Mouse (Mus musculus): ENCODE measurements around the gene Anapc4.
A peak's percentile ranks its signal among the peaks of the same experiment; 100 is the strongest.

Anapc4 gene

DNA sequence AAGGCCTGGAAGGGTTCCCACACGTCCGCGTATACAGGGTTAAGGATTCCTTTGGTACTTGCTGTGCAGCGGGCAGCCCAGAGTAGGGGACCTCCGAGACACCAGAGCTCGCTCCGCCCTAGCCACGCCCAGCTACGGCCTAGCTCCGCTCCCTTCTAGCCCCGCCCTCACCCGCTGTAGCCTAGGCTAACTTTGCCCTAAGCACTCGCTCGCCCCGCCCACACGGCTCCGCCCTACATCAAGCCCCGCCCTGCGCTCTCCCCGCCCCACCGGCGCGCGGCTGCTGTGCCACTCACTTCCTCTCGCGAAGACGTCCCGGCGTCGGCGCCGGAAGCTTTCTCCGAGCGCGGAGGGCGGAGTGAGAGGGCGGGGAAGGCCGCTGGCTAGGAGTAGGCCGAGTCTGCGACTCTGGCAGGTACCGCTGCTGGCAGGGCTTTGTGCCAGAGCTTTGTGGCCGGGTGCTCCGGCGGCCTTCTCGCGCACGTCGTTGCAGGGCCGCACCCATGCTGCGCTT lies at the start of gene Anapc4:
Gene Anapc4, plus strand, starts transcription at position 252 of the 514 bp plus-strand sequence.
- DNase-seq: peak; percentile 100

DNA sequence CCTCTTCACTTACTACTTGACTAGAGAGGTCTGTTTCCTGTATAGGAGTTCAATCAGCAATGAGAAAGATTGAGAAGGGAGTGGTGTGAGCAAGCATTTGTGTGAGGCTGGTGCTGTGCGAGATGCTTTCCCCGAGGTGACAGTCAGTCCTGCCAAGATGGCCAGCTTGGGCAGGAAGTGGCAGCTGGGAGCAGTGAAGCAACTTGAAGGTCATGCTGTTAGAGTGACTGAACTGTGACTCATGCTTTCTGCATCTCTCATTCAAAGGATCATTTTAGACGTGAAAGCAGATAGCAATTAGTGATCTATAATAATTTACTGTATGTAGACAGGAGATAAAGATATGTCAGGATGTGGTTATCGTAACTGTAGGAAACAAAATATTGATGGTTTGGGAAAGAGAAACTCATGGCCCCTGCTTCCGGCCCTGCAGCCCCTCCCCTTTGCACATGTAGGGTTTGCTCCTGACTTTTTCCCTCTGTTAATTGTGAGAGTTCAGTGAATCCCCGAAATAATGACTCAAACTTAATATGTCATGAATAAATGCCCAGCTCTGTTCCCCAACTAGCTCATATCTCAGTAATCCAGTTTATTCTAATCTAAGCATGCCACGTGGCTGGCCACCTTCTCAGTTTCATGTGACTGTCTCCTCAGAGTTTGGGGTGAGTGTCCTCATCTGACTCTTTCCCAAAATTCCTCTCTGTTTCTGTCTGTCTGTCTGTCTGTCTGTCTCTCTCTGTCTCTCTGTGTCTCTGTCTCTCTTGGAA lies 47.1 kb upstream of the Anapc4 start:
- no peak for DNase-seq

DNA sequence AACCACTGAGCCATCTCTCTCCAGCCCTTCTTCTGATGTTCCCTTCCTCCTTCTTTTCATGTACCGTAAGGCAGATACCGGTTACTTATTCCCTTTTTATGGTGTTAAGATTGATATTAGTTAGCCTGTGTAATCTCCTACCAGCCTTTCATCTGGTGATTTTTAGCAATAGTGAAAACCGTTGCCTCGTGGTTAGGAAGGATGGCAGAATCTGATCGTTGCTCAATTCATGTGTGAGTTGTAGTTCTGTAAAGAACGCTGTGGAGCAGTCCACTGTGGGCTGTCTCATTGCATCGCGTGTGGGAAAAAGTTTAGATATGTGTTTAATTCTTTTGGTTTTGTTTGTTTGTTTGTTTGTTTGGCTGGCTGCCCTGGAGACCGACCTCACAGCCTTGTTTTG lies 40.6 kb upstream of the Anapc4 start:
- no peak for DNase-seq

DNA sequence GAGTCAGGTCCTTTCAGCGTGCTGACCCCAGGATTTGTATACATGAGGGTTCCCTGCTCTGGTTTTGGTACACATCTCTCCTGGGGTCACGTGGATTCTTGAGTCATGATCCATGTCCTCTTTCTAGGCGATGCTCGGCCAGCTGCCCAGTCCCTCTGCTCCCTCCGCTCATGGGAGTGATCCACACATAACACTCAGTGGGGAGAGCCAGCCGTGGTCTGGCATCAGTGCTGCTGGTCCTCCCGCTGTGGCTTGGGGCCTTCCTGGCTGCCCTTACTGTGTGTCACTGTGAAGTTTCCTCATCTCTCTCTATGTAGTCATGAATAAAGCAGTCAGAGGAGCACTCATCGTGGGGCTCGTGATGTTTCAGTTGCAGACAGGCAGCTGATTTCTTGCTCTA lies 39.7 kb upstream of the Anapc4 start:
- DNase-seq: no peak

DNA sequence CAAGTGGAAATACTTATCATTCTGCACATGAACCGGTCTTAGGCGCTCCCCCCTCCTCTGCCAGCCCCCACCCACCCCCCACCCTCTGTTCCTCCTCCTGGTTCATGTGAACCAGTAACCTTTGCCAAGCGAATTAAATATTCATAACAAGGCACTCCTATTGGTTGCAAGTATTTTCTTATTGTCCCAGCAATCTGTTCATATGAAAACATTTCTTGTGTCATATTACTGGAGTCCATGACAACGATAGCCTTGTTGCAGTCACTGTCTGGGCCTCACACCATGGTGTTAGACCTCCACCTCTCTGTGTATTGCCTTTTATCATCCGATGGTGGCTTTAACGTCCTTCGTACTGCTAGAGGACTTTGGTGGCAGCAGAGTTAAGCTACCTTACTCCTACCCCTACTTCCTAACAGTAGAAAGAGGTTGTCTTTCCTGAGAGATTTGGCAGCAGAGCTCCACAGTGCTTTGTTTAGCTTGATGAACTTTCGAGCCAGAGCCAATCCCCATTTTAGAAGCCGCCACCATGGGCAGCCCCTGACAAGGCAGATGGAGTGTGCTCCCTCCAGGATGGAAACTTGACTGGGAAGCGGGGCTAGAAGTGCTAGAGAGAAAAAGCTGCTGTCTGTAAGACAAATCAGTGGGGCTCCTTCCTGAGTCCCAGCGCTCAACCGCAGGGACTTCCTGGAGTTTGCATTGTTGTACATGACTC lies 34.4 kb upstream of the Anapc4 start:
- no peak for DNase-seq

DNA sequence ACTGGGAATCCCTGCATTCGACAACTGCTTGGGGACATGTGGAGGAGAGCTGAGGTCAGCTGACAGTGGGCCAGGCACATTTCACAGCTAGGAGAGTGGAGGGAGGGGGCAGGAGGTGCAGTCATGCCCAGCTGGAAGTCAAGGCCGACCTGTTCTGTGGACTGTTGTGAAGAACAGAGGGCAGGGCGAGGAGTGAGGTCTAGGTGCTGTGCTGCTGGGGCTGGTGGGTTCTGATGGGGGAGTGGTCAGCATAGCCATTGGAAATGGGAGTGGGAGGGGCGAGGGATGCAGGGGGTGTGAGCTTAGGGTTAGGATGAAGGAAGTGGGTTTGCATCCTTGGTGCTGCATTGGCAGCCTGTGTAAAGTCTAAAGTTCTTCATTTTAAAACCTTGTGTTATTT lies 28.0 kb upstream of the Anapc4 start:
- no peak for DNase-seq

DNA sequence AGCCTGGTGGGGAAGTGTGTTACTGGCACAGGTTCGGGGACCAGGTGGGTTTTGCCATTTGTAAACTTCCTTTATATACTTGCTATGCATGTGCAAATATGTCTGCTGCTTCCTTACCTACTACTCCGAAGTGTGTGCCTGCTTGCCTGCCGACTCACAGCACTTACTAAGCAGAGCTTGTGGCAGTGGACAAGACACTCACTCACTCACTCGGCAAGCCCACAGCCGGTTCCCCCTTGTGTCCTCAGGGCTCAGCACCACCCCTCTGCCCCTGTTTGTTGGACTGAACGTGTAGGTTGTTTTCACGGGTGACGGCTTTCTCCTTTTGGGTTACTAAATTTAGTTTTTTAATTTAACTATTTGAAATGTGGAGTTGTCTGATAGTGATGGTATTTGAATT lies 27.5 kb upstream of the Anapc4 start:
- DNase-seq: no peak

DNA sequence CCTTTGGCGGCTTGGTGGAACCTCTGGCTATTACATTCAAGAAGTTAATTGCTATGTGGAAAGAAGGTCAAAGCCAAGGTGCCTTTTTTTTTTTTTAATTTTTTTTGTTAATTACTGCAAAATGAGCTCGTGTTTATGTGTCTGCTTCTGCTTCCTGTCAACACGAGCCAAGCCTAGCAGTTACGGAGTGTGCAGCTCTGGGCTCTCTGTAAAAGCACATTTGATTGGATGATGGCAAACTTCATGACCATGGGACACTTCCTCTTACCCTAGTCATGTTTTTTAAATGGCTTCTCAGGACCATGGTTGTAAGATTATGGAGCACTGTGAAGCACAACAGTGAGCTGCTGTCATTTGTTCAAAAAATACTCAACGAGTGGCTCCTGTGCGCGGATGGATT lies 26.8 kb upstream of the Anapc4 start:
- DNase-seq: no peak

DNA sequence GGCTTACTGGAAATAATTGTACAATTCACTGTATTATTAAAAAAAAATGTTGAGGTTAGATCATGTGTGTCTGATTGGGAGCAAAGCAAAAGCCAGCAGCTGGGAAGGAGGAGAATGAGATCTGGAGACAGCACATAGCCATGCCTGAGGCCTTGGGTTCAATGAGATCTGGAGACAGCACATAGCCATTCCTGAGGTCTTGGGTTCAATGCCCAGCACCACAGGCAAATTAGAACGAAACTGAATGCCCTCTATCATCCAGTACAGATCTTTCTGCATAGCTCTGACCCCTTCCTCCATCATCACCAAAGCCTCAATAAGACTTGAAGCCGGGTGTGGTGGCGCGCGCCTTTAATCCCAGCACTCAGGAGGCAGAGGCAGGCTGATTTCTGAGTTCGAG lies 23.4 kb upstream of the Anapc4 start:
- DNase-seq: no peak

DNA sequence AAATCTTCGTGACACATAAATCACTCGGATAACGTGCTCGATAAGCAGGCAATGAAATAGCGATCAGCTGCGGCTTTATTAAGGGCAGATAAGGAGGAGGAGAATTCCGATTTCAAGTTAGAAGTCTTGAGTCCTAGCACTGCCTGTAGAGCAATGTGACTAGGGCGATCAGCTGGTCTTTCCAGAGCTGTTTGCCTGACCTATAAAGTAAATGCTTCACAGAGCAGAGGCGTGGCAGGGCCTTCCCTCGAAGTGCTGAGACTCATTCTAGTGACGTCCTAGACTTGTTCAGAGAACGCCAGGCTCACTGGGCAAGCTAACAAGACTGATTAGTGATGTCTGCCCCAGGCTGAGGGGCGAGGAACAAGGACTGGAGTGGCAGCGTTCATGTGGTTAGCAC lies 22.8 kb upstream of the Anapc4 start:
- no peak for DNase-seq

DNA sequence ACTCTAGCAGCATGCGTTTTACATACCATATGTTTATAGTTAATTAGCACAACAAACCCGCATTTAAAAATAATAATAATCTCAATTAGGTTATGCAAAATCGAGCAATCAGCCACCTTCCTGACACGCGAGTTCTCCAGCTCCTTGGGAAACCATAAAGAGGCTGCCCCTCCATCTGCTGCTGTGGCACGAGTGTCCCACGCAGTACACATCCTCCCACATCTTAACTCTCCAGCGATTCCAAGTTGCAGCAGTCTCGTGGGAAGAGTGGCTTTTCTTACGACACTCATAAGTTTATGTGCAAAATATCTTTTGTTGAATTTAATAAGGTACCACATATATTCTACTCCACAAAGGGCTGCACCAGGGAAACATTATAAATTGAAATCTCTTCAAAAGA lies 21.4 kb upstream of the Anapc4 start:
- DNase-seq: no peak

DNA sequence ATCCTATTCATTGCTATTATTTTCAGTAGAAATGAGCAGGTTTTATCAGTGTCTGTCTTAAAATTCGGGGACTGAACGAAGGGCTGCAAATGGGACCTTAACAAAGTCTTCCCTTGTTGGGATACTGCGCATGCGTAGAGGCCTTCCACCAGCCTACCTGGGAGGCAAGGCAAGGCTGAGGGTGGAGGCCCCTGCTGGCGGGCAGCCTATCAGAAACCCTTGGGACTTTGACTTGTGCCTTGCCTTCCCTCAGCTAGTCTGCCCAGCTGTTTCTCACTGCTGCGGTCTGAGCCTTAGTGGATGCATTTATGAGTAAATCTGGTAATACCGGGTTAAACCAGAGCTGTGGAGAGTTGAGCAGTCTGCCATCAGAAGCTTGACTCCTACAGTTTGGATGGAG lies 20.5 kb upstream of the Anapc4 start:
- DNase-seq: no peak

DNA sequence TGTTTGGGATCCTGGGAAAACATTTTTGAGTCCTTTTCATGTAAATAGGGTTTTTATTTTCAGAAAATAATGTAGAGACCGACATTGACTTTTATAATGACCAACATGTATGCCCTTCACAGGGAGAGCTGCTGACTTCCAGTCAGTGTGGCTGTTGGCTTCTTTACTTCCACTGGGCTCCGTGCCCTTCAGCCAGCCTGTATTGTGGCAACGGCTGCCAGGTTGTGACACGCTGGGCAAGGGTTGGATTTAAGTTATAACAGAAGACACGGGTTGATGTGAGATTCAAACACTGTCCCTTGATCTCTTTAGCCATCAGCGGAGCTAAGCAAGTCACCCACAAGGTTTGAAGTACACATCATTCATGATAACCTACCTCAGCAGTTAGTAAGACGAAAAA lies 15.1 kb upstream of the Anapc4 start:
- DNase-seq: no peak

DNA sequence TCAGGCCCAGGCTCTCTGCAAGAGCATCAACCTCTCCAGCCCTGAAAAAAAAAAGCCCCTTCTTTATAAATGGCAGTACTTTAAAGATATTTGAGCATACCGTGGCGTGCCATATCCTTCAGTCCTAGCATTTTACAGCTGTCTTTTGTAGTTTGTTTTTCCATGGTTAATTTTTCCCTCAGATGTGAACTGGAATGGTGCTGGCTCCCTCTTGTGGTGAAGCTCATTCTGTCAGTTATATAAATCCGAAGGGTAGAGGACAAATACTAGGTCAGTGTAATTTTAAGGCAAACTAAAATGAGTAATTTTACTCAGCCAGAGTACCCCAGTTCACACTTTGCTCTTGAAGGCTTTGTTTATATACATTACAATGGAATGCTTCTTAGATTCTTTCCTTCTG lies 12.1 kb upstream of the Anapc4 start:
- peak; percentile 77 for DNase-seq

DNA sequence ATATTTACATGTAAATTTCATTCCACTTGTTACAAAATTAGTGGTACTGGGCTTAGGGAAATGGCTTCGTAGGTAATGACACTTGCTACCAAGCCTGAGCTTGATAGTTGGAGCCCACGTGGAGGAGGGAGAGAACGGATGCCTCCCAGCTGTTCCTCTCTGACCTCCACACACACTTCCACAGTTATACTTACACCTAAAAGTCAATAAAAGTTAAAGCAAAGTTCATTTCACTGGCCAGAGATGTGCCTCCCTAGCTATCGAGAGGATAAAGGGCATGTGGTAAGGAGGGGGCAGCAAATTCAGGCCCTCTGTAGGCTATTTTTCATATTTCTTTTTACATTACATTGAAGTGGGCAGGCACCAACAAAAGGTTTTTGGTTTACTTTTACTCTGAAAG lies 5.9 kb upstream of the Anapc4 start:
- no peak for DNase-seq

DNA sequence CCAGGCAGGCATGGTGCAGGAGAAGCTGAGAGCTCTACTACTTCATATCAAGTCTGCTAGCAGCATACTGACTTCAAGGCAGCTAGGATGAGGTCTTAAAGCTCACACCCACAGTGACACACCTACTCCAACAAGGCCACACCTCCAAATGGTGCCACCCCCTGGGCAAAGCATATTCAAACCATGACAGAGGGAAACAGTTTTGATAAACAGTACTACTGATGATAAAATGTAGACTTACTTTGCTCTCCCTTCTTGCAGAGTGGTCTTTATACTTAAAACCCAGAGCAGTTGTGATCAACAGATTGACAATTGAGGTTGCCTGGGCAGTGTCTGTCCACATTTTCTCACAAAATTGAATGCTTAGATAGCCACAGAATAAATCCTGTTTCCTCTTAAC lies 807 bp upstream of the Anapc4 start:
- peak; percentile 66 for DNase-seq

DNA sequence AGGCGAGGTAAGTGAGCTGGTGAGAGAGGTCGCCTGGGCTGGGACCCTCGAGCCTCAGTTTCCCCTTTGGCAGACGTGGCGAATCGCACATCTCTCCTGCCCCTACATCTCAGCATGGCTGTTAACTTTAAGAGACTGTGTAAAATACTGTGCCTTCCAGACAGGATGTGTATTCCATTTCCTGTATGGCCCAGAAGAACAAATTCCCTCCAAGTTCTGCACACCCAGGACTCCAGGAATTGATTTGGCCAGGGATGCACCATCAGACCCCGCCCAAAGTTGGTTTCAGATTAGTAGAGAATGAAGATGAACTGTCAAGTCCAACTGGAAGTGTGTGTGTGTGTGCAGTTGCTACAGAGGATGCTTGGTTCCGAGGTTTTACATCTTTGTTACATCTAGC lies 574 bp downstream of the Anapc4 start:
- DNase-seq: peak; percentile 54

DNA sequence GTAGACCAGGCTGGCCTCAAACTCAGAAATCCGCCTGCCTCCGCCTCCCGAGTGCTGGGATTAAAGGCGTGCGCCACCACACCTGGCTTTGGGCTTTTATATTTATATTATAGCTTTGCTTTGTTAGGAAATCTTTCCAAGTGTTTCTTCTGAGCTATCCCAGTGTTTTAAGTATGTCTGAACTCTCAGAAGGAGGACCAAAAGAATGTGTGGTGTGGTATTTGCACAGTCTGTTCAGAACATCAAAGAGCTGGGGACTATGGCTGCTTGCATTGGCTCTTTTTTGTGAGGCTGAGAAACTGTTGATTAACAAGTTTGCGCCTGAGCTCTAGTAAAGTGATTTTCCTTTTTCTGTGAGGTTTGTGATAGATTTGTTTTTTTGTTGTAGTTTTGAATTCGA lies 10.5 kb downstream of the Anapc4 start:
- no peak for DNase-seq

DNA sequence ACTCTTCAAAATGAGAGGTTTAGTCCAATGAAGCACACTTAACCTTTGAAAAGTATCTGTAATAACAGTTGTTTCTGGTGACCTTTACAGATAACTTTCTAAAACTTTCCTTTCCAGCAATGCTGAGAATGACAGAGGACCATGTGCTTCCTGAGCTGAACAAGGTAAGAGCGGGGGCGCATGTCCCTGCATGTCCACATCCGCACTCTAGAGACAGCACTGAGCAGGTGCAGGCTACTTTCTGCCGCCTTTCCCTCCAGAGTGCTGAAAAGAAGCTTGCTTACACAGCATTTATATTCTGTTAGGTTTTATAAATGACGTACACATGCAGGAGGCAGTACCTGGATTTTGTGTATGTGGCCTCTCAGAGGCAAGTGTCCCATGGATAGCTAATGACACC lies 21.9 kb downstream of the Anapc4 start:
- DNase-seq: no peak

DNA sequence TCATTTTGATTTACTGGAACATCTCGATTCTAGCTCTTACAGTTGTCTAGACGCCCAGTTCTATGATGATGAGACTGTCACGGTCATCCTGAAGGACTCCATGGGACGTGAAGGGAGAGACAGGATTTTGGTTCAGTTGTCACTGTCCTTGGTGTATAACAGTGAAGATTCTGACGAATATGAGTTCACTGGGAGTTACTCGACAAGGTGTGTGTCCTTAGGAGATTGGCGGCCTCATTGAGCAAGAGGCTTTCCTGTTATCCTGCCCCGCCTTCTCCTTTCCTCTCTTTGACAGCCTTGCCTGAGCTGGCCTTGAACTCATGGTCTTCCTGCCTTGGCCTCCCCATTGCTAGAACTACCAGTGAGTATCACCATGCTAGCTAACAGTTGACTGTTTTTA lies 30.6 kb downstream of the Anapc4 start:
- DNase-seq: no peak

DNA sequence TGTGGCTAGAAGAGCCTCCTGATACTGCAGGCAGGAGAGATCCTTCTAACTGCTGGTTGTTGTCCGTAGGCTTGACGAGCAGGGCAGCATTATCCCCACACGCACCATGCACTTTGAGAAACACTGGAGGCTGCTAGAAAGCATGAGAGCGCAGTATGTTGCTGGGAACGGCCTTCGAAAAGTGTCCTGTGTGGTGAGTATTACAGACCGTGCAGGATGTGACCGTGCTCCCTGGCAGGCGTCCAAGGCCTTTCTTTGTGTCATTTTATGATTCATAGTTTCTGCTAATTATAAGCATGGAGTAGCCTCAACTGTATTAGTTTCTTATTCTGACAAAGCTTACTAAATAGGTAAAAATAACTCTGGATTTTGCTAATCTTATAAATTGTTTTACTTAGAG lies 32.0 kb downstream of the Anapc4 start:
- peak; percentile 79 for DNase-seq

DNA sequence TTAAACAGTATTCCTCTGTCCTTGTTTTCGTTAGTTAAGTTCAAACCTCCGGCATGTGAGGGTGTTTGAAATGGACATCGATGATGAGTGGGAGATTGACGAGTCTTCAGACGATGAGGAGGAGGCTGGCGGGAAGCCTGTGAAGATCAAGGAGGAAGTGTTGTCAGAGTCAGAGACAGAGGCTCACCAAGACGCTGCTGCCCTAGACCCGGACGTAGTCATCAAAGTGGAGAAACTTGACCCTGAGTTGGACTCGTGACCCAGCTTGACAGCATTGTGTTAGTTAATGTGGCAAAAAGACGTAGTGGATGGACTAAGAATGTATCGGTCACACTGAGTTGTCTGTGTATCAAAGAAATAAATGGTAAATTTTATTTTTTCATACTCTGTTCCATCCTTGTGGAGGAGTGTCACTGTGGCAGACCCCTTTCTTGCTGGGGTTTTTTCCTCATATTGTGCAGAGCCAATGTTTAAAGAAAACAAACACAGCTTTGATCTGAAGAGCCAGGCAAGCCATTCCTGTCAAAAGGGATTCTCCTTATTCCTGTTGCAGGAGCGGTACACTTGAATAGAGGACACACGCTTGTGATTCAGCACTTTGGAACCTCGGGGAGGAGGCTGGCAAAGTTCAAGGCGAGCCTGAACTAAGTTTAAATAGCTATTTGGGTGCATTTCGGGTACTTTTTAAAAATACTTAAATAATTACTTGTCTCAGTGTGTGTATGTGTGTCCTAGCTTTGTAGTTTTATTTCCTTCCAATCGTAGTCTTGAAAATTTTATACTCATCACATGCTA lies 32.7 kb downstream of the Anapc4 start:
- DNase-seq: no peak

DNA sequence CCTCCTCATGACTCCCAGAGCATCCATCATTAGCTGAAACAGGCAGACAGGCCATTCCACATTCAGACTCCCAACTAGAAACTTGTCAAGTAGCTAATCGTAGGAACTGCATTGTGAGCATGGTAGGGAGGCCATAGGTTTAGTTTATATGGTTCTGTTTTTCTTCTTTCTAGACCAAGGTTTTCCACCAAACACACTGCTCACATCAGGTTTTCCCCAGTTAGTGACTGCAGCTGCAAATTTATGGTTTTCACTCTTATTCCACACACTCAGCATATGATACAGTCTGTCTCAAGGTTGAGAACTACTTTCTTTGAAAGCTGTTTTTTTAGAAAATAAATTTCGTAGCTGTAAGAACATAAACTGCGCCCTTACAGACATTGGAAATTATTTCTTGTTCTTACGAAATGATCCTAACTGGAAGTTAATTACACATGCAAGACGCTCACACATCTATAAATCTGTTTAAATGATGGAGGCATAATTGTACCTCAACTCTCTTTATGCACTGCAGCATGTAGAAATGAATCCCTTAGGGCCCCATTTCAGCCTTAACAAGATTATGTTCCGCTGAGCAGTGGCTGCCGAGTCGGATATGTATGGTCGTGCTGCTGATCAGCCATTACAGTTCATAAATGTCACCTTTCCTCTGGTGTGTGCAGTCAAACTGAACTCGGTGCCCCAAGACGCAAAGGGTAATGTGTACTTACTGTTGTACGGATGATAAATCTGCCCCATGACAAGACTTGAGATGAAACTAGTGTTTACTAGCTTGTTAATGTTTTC lies 35.3 kb downstream of the Anapc4 start:
- DNase-seq: no peak
